Mouse (Mus musculus) myocyte (in vitro differentiated cells): ENCODE measurements around the gene Arhgef16.

Experiments used
- CEBPB ChIP-seq: IDR thresholded peaks from 2 replicates; pipeline ENCODE4 v1.6.1; 2011; ENCODE audit warnings: mild to moderate bottlenecking, moderate library complexity; ENCODE audit not compliant: poor library complexity, insufficient read depth, severe bottlenecking
- MAX ChIP-seq: IDR thresholded peaks from one replicate; pipeline ENCODE4 v1.6.1; 2011; ENCODE audit warnings: low read depth, mild to moderate bottlenecking, control low read depth
- MYOG ChIP-seq, 3 experiments: IDR thresholded peaks; one replicate each; pipeline ENCODE4 v1.6.1; 2011; ENCODE audit warnings: control low read depth in 2 of 3, low read depth in 2 of 3, mild to moderate bottlenecking in 2 of 3; ENCODE audit not compliant: insufficient read length in 2 of 3, control insufficient read depth in 1 of 3, insufficient read depth in 1 of 3
- POLR2A ChIP-seq: IDR thresholded peaks from one replicate; pipeline ENCODE4 v1.6.1; 2011; ENCODE audit warnings: low read depth, mild to moderate bottlenecking, control low read depth, moderate library complexity; ENCODE audit not compliant: insufficient read length
- POLR2AphosphoS2 ChIP-seq: IDR thresholded peaks from one replicate; pipeline ENCODE4 v1.6.1; 2011; ENCODE audit warnings: low read depth, control low read depth; ENCODE audit not compliant: insufficient read length
- REST ChIP-seq: IDR thresholded peaks from one replicate; pipeline ENCODE4 v1.6.1; 2011; ENCODE audit warnings: mild to moderate bottlenecking, control low read depth, moderate library complexity; ENCODE audit not compliant: insufficient read depth, insufficient read length
- SRF ChIP-seq: IDR thresholded peaks from one replicate; pipeline ENCODE4 v1.6.1; 2011; ENCODE audit warnings: low read depth; ENCODE audit not compliant: control insufficient read depth, insufficient read length
- TCF12 ChIP-seq: IDR thresholded peaks from one replicate; pipeline ENCODE4 v1.6.1; 2011; ENCODE audit warnings: mild to moderate bottlenecking, control low read depth; ENCODE audit not compliant: poor library complexity, insufficient read depth, severe bottlenecking
- TCF3 ChIP-seq: IDR thresholded peaks from one replicate; pipeline ENCODE4 v1.6.1; 2011; ENCODE audit warnings: low read depth, control low read depth; ENCODE audit not compliant: insufficient read length
- USF1 ChIP-seq: IDR thresholded peaks from one replicate; pipeline ENCODE4 v1.6.1; 2011; ENCODE audit warnings: low read depth, mild to moderate bottlenecking, control low read depth, moderate library complexity

DNA sequence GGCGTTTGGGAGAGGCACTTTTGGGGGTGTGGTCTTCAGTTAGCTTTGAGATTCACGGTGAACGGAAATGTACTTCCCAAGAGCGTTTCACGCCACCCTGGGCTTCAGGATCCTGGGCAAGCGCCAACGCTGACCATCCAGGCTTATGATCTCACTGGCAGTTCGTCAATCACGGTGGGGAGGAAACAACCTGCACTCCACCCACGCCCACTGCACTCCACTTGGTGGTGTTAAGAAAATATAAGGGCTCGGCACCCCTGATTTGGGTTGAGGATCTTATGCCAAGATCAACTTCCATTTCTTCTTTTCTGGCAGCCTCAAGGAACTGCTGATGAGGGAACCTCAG is 12.1 kb upstream of the Arhgef16 start:
- TF ChIP-seq POLR2A (no peak), MAX (no peak), REST (no peak), TCF12 (no peak), USF1 (no peak), CEBPB (no peak), MYOG (IDR thresholded peaks at IDR 0.05; ENCODE audit: control insufficient read depth in 1 of 3, insufficient read depth in 1 of 3, insufficient read length in 2 of 3, low read depth in 2 of 3) (no peak), SRF (no peak), POLR2AphosphoS2 (no peak), TCF3 (no peak)
